Mouse (Mus musculus): ENCODE data around the gene Tspan5.

DNA sequence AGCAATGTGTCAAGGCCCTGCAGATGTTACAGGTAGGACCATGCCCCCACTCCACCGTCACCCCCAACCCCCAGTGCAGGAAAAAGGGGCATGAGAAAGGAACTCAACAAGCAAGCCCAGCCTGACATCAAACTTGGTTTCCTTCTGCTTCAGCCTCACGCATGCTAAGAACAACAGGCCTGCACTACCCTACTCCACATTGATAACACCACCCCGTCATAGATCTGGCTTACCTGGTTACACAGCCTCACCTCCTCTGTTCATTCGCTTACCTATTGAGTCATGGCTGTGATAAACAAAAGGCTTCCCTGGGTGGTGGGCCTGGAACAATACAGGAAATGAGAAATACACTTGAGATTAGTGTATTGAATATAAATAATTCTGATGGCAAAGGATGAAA lies 26.8 kb upstream of the Tspan5 start:
- TF ChIP-seq EP300 (IDR thresholded peaks at IDR 0.05; ENCODE audit: insufficient read depth, low read depth, low read length), result no peak
- TF ChIP-seq CTCF (IDR thresholded peaks at IDR 0.05; ENCODE audit: low read depth, low read length), result no peak
- no peak for TF ChIP-seq POLR2A (IDR thresholded peaks at IDR 0.05; ENCODE audit: insufficient read depth, low read length)

Measured in ES-Bruce4 (cell line).